Mouse (Mus musculus): ENCODE results near the gene Myl6. TPM values are rescaled to one million over a fixed set of nuclear protein-coding genes. Genes with fewer than 3 reads are reported as not detected.
"Not testable (repeated sequence)": the region's sequence is repeated elsewhere in the genome, so short reads cannot be mapped to it uniquely, and the experiment has no call there.

The Myl6 gene
- polyA plus RNA-seq, 1 experiment from 2014 or later = 892 TPM

- H3K9ac ChIP-seq = peak overlapping the region; percentile 67
- ATAC-seq (replicated peaks) = no peak
- H3K36me3 ChIP-seq (replicated peaks) = peaks cover 14% of the 10 kb centered on the region
- peaks cover 44% of the 10 kb centered on the region for H3K4me1 ChIP-seq
- H3K4me3 ChIP-seq = peak overlapping the region; percentile 81
- WGBS = 61% methylated on average over 11 of the region's 11 CpGs
- peak overlapping the region; percentile 85 for H3K4me2 ChIP-seq
- H3K27ac ChIP-seq = peak overlapping the region; percentile 97
- no peaks in the 10 kb centered on the region for H3K9me3 ChIP-seq
- no peaks in the 10 kb centered on the region for H3K27me3 ChIP-seq (replicated peaks)
These were observed 811 bp upstream of the Myl6 start for GRCm38 (mm10) chr10:128494667-128495245.

GRCm38 (mm10) chr10:128493319-128493694, 638 bp downstream of the Myl6 start:
- H3K36me3 ChIP-seq (replicated peaks) = peaks cover 27% of the 10 kb centered on the region
- peak overlapping the region; percentile 97 for H3K27ac ChIP-seq
- H3K4me2 ChIP-seq = peak overlapping the region; percentile 85
- peak; percentile 42 for ATAC-seq (replicated peaks)
- under 1% methylated on average over 12 of the region's 12 CpGs for WGBS
- H3K27me3 ChIP-seq (replicated peaks) = no peaks in the 10 kb centered on the region
- no peaks in the 10 kb centered on the region for H3K9me3 ChIP-seq
- H3K4me1 ChIP-seq = peaks cover 36% of the 10 kb centered on the region
- peak overlapping the region; percentile 81 for H3K4me3 ChIP-seq
- peak overlapping the region; percentile 87 for H3K9ac ChIP-seq

- peaks cover 31% of the 10 kb centered on the region for H3K4me1 ChIP-seq
- peak overlapping the region; percentile 85 for H3K4me2 ChIP-seq
- no peaks in the 10 kb centered on the region for H3K27me3 ChIP-seq (replicated peaks)
- H3K27ac ChIP-seq = peak overlapping the region; percentile 97
- peak overlapping the region; percentile 81 for H3K4me3 ChIP-seq
- peaks cover 32% of the 10 kb centered on the region for H3K36me3 ChIP-seq (replicated peaks)
- peak; percentile 47 for ATAC-seq (replicated peaks)
- peak overlapping the region; percentile 87 for H3K9ac ChIP-seq
- H3K9me3 ChIP-seq = no peaks in the 10 kb centered on the region
- WGBS = 22% methylated on average over 12 of the region's 12 CpGs
These were observed 1.2 kb downstream of the Myl6 start for GRCm38 (mm10) chr10:128492633-128493311.

GRCm38 (mm10) chr10:128492051-128492450, 1.9 kb downstream of the Myl6 start:
- peak overlapping the region; percentile 81 for H3K4me3 ChIP-seq
- not testable (repeated sequence) for H3K9me3 ChIP-seq; H3K27me3 ChIP-seq (replicated peaks); ATAC-seq (replicated peaks)
- H3K9ac ChIP-seq = peak overlapping the region; percentile 87
- WGBS = 76% methylated on average over 8 of the region's 8 CpGs
- H3K27ac ChIP-seq = peak overlapping the region; percentile 97
- peak overlapping the region; percentile 85 for H3K4me2 ChIP-seq
- H3K36me3 ChIP-seq (replicated peaks) = peaks cover 39% of the 10 kb centered on the region
- peaks cover 31% of the 10 kb centered on the region for H3K4me1 ChIP-seq

- Histone ChIP-seq H3K27me3 (replicated peaks) (no peaks in the 10 kb centered on the region), H3K4me1 (peaks cover 31% of the 10 kb centered on the region), H3K4me2 (peak overlapping the region; percentile 85), H3K4me3 (peak overlapping the region; percentile 81), H3K9me3 (no peaks in the 10 kb centered on the region), H3K27ac (peak overlapping the region; percentile 46; the same call in 1 of the 2 replicates), H3K36me3 (replicated peaks) (peaks cover 43% of the 10 kb centered on the region), H3K9ac (no peak overlapping the region; the same call in 1 of the 2 replicates)
- 82% methylated on average over 6 of the region's 6 CpGs for WGBS
- no peak for ATAC-seq (replicated peaks)
These were observed 2.5 kb downstream of the Myl6 start for GRCm38 (mm10) chr10:128491495-128491894.

GRCm38 (mm10) chr10:128490912-128491311, 3.0 kb downstream of the Myl6 start:
- no peaks in the 10 kb centered on the region for H3K9me3 ChIP-seq
- peaks cover 49% of the 10 kb centered on the region for H3K36me3 ChIP-seq (replicated peaks)
- no peak overlapping the region for H3K9ac ChIP-seq
- peak overlapping the region; percentile 46; the same call in 1 of the 2 replicates for H3K27ac ChIP-seq
- H3K4me1 ChIP-seq = peaks cover 31% of the 10 kb centered on the region
- WGBS = 49% methylated on average over 5 of the region's 5 CpGs
- peak overlapping the region; percentile 85 for H3K4me2 ChIP-seq
- no peak for ATAC-seq (replicated peaks)
- no peak overlapping the region; the same call in 1 of the 2 replicates for H3K4me3 ChIP-seq
- H3K27me3 ChIP-seq (replicated peaks) = no peaks in the 10 kb centered on the region

- WGBS = 72% methylated on average over 5 of the region's 5 CpGs
- H3K9ac ChIP-seq = no peak overlapping the region
These were observed 3.7 kb downstream of the Myl6 start for GRCm38 (mm10) chr10:128490232-128490631.

GRCm38 (mm10) chr10:128489785-128490184, 4.2 kb downstream of the Myl6 start:
- Histone ChIP-seq H3K27me3 (replicated peaks) (no peaks in the 10 kb centered on the region), H3K4me3 (no peak overlapping the region), H3K4me1 (peaks cover 27% of the 10 kb centered on the region), H3K9ac (no peak overlapping the region), H3K4me2 (no peak overlapping the region), H3K9me3 (no peaks in the 10 kb centered on the region), H3K36me3 (replicated peaks) (peaks cover 56% of the 10 kb centered on the region), H3K27ac (no peak overlapping the region)
- 59% methylated on average over 4 of the region's 4 CpGs for WGBS
- ATAC-seq (replicated peaks) = no peak

More at GRCm38 (mm10) chr10:128490232-128490631, 3.7 kb downstream of the Myl6 start:
- ATAC-seq (replicated peaks) = no peak
- H3K4me2 ChIP-seq = no peak overlapping the region
- no peaks in the 10 kb centered on the region for H3K9me3 ChIP-seq
- H3K4me1 ChIP-seq = peaks cover 31% of the 10 kb centered on the region
- no peak overlapping the region for H3K27ac ChIP-seq
- no peak overlapping the region for H3K4me3 ChIP-seq
- no peaks in the 10 kb centered on the region for H3K27me3 ChIP-seq (replicated peaks)
- H3K36me3 ChIP-seq (replicated peaks) = peaks cover 56% of the 10 kb centered on the region

GRCm38 (mm10) chr10:128489380-128489779, 4.6 kb downstream of the Myl6 start:
- H3K9me3 ChIP-seq = no peaks in the 10 kb centered on the region
- H3K27ac ChIP-seq = no peak overlapping the region
- H3K4me3 ChIP-seq = no peak overlapping the region
- no peaks in the 10 kb centered on the region for H3K27me3 ChIP-seq (replicated peaks)
- 61% methylated on average over 5 of the region's 5 CpGs for WGBS
- H3K36me3 ChIP-seq (replicated peaks) = peaks cover 58% of the 10 kb centered on the region
- H3K4me1 ChIP-seq = peaks cover 24% of the 10 kb centered on the region
- H3K4me2 ChIP-seq = no peak overlapping the region
- no peak overlapping the region for H3K9ac ChIP-seq
- no peak for ATAC-seq (replicated peaks)

GRCm38 (mm10) chr10:128488776-128489175, 5.2 kb downstream of the Myl6 start:
- H3K9ac ChIP-seq = no peak overlapping the region
- peaks cover 24% of the 10 kb centered on the region for H3K4me1 ChIP-seq
- 83% methylated on average over 4 of the region's 4 CpGs for WGBS
- ATAC-seq (replicated peaks) = no peak
- H3K4me2 ChIP-seq = no peak overlapping the region
- H3K27me3 ChIP-seq (replicated peaks) = no peaks in the 10 kb centered on the region
- H3K9me3 ChIP-seq = no peaks in the 10 kb centered on the region
- no peak overlapping the region for H3K4me3 ChIP-seq
- H3K36me3 ChIP-seq (replicated peaks) = peaks cover 64% of the 10 kb centered on the region
- H3K27ac ChIP-seq = no peak overlapping the region

GRCm38 (mm10) chr10:128487861-128488712, 5.9 kb downstream of the Myl6 start:
- no peak overlapping the region for H3K27ac ChIP-seq
- peaks cover 71% of the 10 kb centered on the region for H3K36me3 ChIP-seq (replicated peaks)
- no peak overlapping the region for H3K4me3 ChIP-seq
- no peak for ATAC-seq (replicated peaks)
- H3K27me3 ChIP-seq (replicated peaks) = no peaks in the 10 kb centered on the region
- H3K4me1 ChIP-seq = peaks cover 24% of the 10 kb centered on the region
- WGBS = 94% methylated on average over 22 of the region's 22 CpGs
- no peak overlapping the region for H3K4me2 ChIP-seq
- no peak overlapping the region for H3K9ac ChIP-seq
- no peaks in the 10 kb centered on the region for H3K9me3 ChIP-seq

GRCm38 (mm10) chr10:128486370-128486769, 7.6 kb downstream of the Myl6 start:
- Histone ChIP-seq H3K27me3 (replicated peaks) (no peaks in the 10 kb centered on the region), H3K4me1 (peaks cover 11% of the 10 kb centered on the region), H3K9me3 (no peaks in the 10 kb centered on the region), H3K4me2 (no peak overlapping the region), H3K4me3 (no peak overlapping the region), H3K9ac (no peak overlapping the region), H3K27ac (no peak overlapping the region), H3K36me3 (replicated peaks) (peaks cover 86% of the 10 kb centered on the region)
- no peak for ATAC-seq (replicated peaks)
- WGBS = 91% methylated on average over 7 of the region's 7 CpGs

All from midbrain, embryonic 15.5 days (tissue).